Mouse (Mus musculus) lung, postnatal 0 days (tissue): ENCODE results near the gene Thap4.

Experiments used
- CTCF ChIP-seq: IDR thresholded peaks from 2 replicates; pipeline ENCODE4 v1.5.1; 2016; ENCODE audit warnings: antibody characterized with exemption, mild to moderate bottlenecking
- EP300 ChIP-seq: IDR thresholded peaks from 2 replicates; pipeline ENCODE4 v1.6.1; 2016; ENCODE audit warnings: antibody characterized with exemption, mild to moderate bottlenecking, control low read depth

GRCm38 (mm10) chr1:93703472-93704048 is 51.1 kb downstream of the Thap4 start:
- TF ChIP-seq CTCF (no peak), EP300 (no peak)
